Mouse (Mus musculus) bone marrow, adult 2 months (tissue): ENCODE measurements around the gene Kpnb1. TPM values are rescaled to one million over a fixed set of nuclear protein-coding genes. Genes with fewer than 3 reads are reported as not detected.

ENCODE experiments used
- H3K27ac ChIP-seq: fragments of 200-500 bp; 2 replicates; pipeline ENCODE4 v1.5.1; 2012; ENCODE audit warnings: low read depth, mild to moderate bottlenecking, control low read depth, inconsistent platforms, low read length; ENCODE audit not compliant: control insufficient read depth, poor library complexity, insufficient read depth
- H3K4me1 ChIP-seq: fragments of 200-500 bp; 2 replicates; pipeline ENCODE4 v1.6.1; 2011; ENCODE audit warnings: low read length; ENCODE audit not compliant: control insufficient read depth, insufficient read depth
- H3K4me3 ChIP-seq: fragments of 200-500 bp; replicated peaks from 2 replicates; pipeline ENCODE3; 2011; ENCODE audit warnings: mild to moderate bottlenecking, low read depth, low read length, control low read depth; ENCODE audit not compliant: control insufficient read depth
- CTCF ChIP-seq: fragments of 200-500 bp; IDR thresholded peaks from 2 replicates; pipeline ENCODE4 v1.5.1; 2011; ENCODE audit warnings: low read length, control low read depth; ENCODE audit not compliant: control insufficient read depth, insufficient read depth
- POLR2A ChIP-seq: fragments of 200-500 bp; IDR thresholded peaks from 2 replicates; pipeline ENCODE4 v1.6.1; 2011; ENCODE audit warnings: low read depth, mild to moderate bottlenecking, control low read depth, low read length, borderline replicate concordance; ENCODE audit not compliant: control insufficient read depth
- WGBS: fragments of 180-500 bp; shearing (Covaris S2); methylation state at CpG from one replicate; pipeline ENCODE4 v1.1.7; 2018; 5-methylcytosine and 5-hydroxymethylcytosine counted together
- polyA plus RNA-seq: library from polyadenylated mRNA; stranded (reverse); fragments of >200 nt; gene quantifications from 2 replicates; pipeline ENCODE4 v1.2.4, GENCODE M21; 2011; ENCODE audit warnings: low replicate concordance; ENCODE audit not compliant: missing spikeins, insufficient read depth, insufficient read length

Gene Kpnb1
- polyA plus RNA-seq, 1 experiment = 67.4 TPM

- TF ChIP-seq POLR2A (no peak), CTCF (no peak)
- Histone ChIP-seq H3K27ac (no peak overlapping the region), H3K4me3 (no peak overlapping the region), H3K4me1 (no peaks in the 10 kb centered on the region)
- WGBS = 53% methylated on average over 5 of the region's 5 CpGs
These were observed 6.6 kb downstream of the Kpnb1 start for GRCm38 (mm10) chr11:97181061-97181460.

GRCm38 (mm10) chr11:97178198-97178597 lies 9.5 kb downstream of the Kpnb1 start:
- TF ChIP-seq POLR2A (no peak), CTCF (no peak)
- 97% methylated on average over 2 of the region's 2 CpGs for WGBS
- Histone ChIP-seq H3K4me3 (no peak overlapping the region), H3K4me1 (no peaks in the 10 kb centered on the region), H3K27ac (no peak overlapping the region)

- Histone ChIP-seq H3K4me3 (no peak overlapping the region), H3K27ac (no peak overlapping the region), H3K4me1 (no peaks in the 10 kb centered on the region)
- WGBS = 47% methylated on average over 3 of the region's 3 CpGs
- TF ChIP-seq CTCF = 0 out of 2 replicates have a peak, but pooled peaks have one; percentile 11
- no peak for TF ChIP-seq POLR2A
These were observed 10.8 kb downstream of the Kpnb1 start for GRCm38 (mm10) chr11:97176851-97177250.

GRCm38 (mm10) chr11:97175499-97175898 lies 12.2 kb downstream of the Kpnb1 start:
- Histone ChIP-seq H3K4me3 (no peak overlapping the region), H3K27ac (no peak overlapping the region), H3K4me1 (no peaks in the 10 kb centered on the region)
- WGBS = 96% methylated on average over 7 of the region's 7 CpGs
- no peak for TF ChIP-seq CTCF

- no peaks in the 10 kb centered on the region for H3K4me1 ChIP-seq
- WGBS = 84% methylated on average over 6 of the region's 6 CpGs
- no peak overlapping the region for H3K4me3 ChIP-seq
- no peak for TF ChIP-seq POLR2A
- no peak for TF ChIP-seq CTCF
- H3K27ac ChIP-seq = no peak overlapping the region
These were observed 27.3 kb downstream of the Kpnb1 start for GRCm38 (mm10) chr11:97160341-97160740.

GRCm38 (mm10) chr11:97156999-97157398 lies 30.7 kb downstream of the Kpnb1 start:
- TF ChIP-seq POLR2A (no peak), CTCF (no peak)
- 46% methylated on average over 7 of the region's 7 CpGs for WGBS
- no peaks in the 10 kb centered on the region for H3K4me1 ChIP-seq
- no peak overlapping the region for H3K27ac ChIP-seq
- no peak overlapping the region for H3K4me3 ChIP-seq

GRCm38 (mm10) chr11:97152662-97153287 lies 34.9 kb downstream of the Kpnb1 start:
- 70% methylated on average over 10 of the region's 10 CpGs for WGBS
- TF ChIP-seq CTCF (no peak), POLR2A (no peak)
- Histone ChIP-seq H3K4me3 (no peak overlapping the region), H3K27ac (no peak overlapping the region), H3K4me1 (no peaks in the 10 kb centered on the region)

GRCm38 (mm10) chr11:97152023-97152426 lies 35.7 kb downstream of the Kpnb1 start:
- TF ChIP-seq CTCF (no peak), POLR2A (no peak)
- Histone ChIP-seq H3K27ac (no peak overlapping the region), H3K4me1 (no peaks in the 10 kb centered on the region), H3K4me3 (no peak overlapping the region)
- WGBS = 11% methylated on average over 11 of the region's 11 CpGs

GRCm38 (mm10) chr11:97151343-97151801 lies 36.3 kb downstream of the Kpnb1 start, which contains the start of gene Tbkbp1:
Gene Tbkbp1, minus strand, starts transcription at chr11:97151495.
- peak within 1 kb of the TSS; percentile 79 for H3K4me3 ChIP-seq
- H3K4me1 ChIP-seq = no peaks in the 10 kb centered on the region
- no peak for TF ChIP-seq POLR2A
- under 1% methylated on average over 55 of the region's 64 CpGs for whole genome bisulfite sequencing
- peak within 1 kb of the TSS; percentile 54 for H3K27ac ChIP-seq
